Mouse (Mus musculus): Measurements from ENCODE around the gene Tanc1.

Tanc1 gene

DNA sequence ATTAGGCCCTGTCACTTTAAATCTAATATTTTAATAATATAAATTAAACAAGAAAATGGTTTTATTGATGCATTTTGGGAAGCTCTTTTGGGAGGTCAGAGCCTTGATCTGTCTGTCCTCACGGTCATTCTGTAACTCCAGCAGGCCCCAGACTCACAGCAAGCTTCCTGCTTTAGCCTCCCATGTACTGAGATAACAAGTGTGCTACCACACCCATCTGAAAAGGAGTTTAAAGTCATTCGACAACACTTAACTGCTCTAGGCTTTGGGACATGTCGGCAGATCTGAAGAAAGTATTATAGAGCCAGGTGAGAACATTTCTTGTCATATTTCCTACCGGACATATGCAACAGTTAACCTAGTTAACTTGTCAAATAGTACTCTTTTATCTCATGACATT lies 69.3 kb downstream of the Tanc1 start:
- no peak for DNase-seq (ENCODE audit: low spot score)

DNA sequence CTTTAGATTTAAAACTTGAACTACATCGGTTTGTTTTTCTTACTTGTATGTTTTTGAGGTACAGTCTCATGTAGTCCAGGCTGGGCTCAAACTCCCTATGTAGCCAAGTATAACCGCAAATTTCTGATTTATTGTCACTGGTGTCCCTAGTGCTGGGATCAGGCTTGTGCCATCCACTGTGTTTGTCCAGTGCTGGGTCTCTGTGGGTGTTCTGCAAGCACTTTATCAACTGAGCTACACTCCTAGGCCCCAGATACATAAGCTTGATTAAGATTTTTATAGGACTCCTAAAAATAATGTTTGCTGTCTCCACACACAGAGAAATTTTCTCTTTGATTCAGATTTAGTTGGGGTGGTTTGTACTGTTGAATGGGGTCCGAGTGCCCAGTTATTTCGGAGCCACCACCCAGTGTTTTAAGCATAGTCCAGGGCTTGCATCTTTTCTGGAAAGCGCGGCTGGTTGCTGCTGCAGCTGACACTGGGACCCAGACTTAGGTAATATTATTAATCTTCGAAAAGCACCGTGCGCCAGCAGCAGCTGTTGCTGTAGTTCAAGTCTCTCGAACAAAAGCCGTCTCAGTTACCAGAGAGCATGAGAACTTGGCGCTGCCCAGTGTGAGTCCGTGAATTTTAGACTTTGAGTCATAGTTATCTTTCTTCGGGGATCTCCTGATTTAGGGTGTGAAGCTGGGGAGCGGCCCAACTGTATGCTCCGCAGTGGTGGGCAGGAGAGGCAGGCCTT lies 73.2 kb downstream of the Tanc1 start:
- DNase-seq (ENCODE audit: low spot score) = no peak

DNA sequence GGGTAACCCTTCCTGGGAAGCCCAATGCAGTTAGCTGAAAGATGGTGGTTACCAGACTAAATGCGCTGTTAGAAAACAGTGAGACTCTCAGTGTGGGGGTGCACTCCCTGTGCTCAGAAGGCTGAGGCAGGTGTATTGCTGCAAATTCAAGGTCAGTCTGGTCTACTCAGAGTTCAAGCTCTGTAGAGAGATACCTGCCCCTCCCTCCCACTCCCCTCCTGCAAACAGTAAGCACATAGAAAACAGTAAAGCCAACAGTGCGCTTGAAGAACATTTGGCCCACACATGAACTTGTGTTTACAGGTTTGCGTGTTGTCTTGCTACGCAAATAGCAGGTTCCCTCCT lies 73.7 kb downstream of the Tanc1 start:
- no peak for DNase-seq (ENCODE audit: low spot score)

DNA sequence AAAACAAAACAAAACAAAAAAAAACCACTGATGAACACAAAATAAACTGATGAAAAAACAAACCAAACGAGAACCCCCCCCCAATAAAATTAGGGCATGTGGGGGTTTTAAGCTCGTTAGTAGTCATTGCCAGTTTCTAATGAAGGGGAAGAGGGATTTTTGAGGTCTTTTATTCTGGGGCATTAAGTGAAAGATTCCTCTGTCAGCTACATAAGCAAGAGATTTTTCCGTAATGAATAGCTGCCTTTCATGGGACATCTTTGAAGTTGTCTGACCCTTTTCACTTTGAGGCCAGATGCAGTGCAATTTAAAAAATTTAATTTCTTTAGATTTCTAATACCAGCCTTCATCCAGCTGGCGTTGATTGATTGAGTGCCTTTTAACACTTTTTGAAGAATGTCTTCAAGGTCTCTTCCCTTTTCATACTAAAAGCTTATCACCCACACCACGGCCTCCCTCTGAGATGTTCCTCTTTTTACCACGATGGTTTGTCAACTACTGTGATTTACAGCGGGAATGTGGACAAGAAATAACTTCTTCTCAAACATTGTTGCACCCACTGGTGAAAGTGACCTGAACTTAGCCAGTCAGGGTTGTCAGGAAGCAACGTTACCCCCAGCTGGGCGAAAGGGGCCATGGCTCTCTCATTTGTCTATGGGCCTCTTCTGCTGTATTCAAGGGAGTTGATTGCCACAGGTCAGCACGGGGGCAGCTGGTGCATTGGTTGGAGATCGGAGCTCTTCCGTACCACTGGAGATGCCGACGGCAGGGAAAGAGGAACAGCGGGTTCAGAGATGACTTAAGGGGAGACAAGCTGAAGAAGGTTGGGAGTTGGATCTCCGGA lies 76.6 kb downstream of the Tanc1 start:
- DNase-seq (ENCODE audit: low spot score) = no peak

DNA sequence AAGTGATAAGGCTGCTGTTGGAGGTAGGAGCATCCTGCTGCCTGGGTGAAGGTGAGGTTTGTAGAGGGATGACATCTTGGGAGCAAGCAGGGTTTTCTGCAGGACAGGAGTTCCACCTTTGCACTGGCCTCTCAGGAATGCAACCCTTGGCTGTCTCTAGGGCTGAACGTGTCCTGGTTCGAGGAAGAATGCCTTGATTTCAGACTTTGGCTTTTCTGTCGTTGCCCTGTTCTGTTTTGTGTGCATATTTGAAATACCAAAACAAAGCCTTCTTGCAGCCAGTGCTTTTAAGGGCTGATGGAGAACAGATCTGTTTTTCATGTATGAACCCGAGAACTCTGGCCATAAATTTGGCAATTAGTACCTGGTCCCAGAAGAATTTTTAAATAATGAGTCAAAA lies 79.3 kb downstream of the Tanc1 start:
- no peak for DNase-seq (ENCODE audit: low spot score)

DNA sequence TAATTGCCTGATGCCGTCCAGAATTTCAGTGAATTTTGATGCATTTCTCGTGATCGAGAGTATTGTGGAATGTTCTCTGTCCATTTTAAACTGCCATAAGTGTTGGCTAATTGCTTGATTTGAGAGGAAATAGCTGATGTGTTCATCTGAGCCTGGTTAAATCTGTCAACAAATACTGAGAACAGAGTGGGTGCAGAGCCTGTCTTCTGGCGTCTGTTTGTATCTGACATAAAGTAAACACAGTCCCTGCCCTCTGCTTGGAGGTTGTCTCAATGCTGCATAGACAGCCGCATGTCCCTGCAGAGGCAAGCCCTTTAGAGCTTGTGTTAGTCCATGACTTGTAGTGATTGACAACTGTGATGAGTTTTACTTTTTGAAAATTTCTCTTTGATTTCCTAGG lies 81.6 kb downstream of the Tanc1 start:
- no peak for DNase-seq (ENCODE audit: low spot score)

DNA sequence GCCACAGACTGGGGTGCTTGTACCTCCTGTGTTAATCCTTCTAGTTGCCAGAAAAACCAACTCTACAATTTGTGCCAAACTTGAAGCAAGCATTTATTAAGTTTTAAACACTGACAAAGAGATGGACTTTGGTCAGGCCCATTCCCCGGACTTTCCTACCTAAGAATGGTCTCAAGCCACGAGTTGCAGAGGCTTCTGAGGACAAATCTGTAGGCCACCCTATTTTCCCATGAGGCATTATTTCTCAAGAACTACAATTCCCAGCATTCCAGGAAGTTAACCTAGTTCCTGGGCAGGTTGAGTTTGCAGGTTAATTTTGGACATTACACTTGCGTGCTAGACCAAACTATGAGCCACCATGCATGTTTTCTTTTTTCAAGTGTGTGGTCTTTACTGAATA lies 85.3 kb downstream of the Tanc1 start:
- no peak for DNase-seq (ENCODE audit: low spot score)

DNA sequence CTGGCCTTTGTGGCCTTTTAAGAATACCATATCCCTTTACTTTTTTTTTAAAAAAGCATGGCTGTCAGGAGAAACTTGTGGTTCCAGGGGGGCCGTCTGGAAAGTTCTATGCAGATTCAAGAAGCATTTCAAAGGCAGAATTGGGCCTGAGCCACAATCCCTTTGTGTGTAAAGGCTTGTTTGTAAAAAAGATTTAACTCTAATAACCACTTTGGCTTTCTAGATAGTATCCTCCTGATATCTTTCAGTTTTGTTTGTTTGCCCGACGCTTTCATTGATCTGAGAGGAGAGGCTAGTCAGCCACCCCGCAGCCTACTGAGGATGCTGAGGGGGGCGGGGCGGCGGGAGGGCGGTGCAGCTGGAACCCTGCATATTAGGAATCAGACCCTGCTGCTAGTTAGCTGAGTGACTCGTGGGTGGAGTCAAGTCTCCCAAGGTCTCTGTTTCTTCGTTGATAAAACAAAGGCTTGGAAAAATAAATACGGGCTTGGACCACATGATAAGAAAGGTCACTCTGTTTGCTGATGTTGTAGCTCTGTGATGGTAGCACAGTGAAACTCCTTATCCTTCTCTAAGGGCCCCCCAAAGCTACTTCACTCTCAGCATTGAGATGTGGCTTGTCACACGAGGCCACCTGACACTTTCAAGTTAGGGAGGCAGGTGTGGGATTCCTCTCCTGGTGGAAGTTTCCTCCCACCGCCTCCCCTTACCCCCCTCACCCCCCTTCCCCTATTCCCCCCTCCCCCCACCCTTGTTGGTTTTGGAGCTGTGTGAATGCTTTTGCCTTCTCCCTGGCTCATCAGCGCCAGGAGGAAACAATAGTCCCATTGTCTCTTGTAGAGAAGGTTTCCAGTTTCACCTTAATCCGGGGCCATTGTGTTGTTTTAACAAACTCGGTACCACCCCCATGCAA lies 86.1 kb downstream of the Tanc1 start:
- peak; percentile 45 for DNase-seq (ENCODE audit: low spot score)

DNA sequence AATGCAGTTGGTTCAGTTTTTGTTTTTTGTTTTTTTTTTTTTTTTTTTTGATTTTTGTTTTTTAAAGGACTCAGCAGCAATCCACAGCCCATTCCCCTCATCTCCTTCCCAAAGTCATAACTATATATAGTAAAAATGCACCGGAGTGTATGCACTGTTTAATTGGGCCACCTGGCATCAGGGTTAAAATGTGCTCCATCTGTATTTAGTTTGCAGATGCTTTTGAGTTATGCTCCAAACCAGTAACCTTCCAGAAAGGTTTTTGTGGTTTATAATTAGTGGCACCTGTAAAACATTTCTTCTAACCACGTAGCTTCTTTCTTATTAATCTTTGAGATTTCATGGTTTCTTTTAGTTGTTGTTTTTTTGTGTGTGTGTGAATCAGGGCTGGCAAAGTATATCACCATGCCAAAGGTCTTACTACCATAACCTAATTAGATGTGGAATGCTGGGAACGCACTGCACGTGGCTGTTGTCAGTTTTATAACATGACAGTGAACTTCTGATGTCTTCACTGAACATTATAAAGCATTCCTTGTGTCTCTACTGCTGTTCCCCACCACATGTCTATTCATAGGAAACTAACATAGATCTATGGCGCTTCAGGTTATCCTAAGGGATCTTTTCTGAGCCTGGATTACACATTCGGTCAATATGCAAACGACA lies 86.9 kb downstream of the Tanc1 start:
- DNase-seq (ENCODE audit: low spot score) = no peak

DNA sequence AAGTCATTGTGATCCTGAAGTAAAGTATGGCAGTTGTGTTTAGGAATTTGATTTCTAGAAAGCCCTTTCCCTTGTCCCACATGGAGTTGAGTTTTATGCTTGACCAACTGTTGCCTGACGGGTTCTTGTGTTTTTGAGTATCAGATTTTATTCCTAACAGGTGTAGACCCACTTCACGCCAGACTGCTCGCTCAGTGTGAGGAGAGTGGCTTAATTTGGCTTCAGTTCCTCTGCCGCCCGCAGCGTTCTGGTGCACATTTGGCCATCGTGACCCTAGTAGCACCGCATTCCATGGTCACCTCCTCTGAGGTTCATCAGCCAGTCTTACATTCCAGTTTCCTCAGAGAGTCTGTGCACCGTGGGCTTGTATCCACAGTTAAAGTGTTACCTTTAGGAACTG lies 88.1 kb downstream of the Tanc1 start:
- no peak for DNase-seq (ENCODE audit: low spot score)

DNA sequence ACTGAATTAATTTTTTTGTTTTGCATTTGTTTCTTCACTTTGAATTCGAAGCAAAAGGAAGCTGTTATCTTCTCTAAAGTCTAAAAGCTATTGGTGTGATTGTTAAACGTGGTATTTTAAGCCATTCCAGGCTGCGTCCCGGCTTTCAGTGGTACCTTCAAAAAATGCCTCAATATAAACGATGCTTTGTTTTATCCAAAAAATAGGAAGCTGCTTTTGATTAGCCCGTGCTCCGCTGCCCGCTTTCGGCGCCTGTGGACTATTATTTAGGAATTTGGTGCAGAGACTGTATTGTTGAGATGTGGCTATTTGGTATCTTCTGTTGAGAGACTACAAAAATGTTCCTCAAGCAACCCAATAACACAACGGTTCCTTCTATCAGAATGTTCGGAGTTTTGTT lies 93.4 kb downstream of the Tanc1 start:
- DNase-seq (ENCODE audit: low spot score) = no peak

DNA sequence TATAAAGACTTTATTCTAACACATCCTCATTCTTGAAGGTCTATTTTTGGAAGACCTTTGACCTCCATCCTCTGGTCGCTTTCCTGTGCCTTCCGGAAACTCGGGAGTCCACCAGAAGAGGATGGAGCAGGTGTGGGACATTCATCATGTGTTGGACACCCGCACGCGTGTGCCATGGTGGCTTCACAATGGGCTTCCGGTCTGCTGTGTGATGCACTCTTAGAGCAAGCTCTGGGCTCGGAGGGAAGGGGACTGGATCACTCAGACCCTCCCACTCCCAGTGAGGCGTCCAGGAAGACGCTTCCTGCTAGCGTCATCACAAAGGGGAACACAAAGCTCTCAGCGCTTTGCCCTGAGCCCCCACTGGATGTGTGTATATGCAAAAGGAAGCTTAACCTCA lies 95.0 kb downstream of the Tanc1 start:
- DNase-seq (ENCODE audit: low spot score) = no peak

DNA sequence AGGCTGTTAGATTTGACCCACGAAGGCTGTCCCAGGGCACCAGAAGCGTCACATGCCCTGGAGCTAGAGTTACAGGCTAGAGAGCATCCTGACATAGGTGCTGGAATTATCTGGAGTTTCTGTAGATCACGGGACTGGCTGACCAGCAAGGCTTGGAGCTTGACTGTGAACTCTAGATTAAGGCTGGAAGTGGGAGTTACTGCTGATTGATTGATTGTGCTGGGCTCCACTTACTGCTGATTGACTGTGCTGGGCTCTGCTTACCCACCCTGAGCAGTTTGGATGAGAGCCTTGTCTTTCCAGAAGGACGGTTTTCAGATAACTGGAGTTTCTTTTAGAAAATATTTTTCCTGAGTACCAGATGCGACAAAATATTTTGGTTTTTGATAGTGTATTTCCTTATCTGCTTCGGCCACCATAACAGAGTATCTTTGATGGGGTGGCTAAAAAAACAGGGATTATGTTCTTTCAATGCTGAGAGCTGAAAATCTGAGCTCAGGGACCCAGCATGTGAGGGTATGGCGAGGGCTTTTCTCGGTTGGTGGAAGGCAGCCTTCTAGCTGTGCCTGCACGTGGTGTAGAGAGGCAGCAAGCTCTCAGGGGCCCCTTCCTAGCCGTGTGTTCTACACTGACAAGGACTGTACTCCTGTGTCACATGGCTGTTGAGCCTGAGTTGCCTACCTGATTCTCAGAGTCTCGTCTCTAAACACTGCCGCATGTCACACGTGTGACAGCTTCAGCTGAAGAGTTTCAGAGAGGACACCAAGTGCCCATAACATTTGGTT lies 96.3 kb downstream of the Tanc1 start:
- DNase-seq (ENCODE audit: low spot score) = no peak

DNA sequence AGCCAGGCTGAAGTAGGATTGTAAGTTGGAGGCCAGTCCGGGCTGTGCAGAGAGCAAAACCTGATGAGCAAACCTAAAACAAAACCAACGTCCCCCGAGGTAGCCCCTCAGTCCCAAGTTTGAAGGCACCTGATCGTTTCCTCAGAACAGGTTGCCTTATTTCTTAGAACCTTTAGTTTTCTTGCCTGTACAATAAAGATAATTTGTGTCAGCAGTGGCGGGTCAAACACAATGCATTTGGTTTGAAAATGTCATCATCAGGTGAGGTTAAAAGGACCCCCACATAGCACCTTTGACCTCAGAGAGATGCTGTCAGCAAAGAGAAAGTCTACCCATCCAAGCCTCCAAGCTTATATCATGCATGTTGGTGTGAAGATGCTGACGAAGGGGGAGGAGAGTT lies 98.9 kb downstream of the Tanc1 start:
- no peak for DNase-seq (ENCODE audit: low spot score)

DNA sequence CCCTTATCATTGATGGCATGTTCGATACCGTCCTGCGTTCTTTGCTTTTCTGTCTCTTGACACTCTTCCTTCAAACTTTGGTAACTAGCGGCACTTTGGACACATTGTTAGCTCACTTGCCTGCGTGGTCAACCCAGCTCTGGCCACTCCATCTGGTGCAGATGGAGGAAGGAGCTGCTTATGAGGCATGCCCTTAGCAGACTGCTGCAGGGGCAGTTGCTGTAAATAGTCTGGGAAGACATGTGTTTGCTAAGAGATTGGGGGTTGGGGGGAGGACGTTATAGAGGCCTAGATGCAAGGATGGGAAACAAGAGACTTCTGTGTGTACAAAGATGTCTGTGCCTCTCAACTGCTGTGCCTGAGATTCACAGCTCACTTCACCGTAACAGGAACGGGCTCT lies 100.2 kb downstream of the Tanc1 start:
- no peak for DNase-seq (ENCODE audit: low spot score)

DNA sequence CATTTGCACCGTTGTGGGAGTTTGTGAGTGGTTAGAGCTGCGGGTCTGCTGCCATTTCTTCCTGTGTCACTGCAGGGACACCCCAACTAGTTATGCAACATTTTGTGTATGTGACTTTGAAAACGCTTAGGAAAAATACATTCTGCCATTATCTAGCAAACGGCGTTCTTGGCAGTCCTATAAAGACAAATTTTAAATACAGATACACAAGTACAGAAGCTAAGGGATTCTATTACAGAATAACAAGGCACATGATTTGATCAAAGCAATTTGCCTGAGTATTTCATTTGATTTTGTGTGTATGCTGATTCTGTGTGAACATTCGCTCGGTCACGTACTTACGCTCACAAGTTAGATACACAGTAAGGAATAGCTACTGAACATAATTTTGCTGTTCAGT lies 100.6 kb downstream of the Tanc1 start:
- no peak for DNase-seq (ENCODE audit: low spot score)

DNA sequence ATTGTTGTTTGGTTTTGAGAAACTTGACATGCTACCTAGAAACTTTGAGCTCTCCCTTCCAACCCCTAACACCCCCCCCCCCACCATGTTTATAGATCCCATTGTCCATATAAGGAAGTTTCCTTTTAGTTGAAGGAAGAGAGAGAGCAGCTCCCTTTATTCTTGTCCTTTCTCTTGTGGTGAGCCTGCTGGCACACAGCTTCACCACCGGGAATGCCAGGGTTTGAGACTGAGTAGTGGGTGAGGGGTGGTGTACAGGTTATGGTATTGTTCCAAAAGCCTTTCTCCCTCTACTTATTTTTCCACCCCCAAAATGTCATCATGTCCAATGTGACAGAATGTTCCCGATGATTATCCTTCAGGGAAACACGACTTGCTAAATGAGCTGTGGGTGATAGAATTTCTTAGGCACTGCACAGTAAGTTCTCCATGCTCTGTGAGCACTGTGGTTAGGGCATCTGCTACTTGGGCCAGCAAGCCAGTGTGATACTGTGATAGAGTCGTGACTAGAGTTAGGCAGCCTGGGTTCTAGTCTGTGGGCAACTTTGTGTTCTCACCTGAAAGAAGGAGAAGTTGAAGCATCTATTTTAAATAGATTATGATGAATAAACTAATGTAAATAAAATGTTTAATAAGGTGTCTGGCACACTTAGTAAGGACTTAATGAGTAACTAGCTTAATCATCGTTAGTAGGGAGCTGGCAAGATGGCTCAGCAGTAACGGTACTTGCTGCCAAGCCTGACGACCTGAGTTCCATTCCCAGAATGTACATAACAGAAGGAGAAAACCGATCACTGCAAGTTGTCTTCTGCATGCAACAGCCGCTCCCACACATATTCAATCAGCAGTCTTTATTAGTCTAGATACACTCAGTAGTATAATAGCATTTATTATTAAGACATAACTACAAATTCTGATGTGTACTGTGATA lies 102.0 kb downstream of the Tanc1 start:
- DNase-seq (ENCODE audit: low spot score) = no peak

DNA sequence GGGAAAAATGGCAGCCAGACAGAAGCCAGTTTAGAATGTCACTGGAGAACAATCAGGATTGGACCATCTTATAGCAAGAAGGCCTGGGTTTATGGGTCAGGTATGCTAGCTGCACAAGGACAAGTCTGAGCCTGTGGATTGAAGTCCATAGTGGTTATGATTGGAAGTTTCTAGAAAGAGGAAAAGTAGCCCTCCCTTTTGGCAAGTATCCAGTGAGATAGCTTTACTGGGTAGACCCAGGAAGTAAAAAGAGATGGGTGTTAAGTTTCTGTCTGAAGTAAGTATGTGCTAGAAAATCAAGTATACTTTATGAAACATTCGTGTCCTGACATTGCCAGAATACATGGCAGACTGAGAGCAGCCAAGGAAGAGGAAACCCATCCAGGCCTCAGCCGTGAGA lies 103.2 kb downstream of the Tanc1 start:
- no peak for DNase-seq (ENCODE audit: low spot score)

DNA sequence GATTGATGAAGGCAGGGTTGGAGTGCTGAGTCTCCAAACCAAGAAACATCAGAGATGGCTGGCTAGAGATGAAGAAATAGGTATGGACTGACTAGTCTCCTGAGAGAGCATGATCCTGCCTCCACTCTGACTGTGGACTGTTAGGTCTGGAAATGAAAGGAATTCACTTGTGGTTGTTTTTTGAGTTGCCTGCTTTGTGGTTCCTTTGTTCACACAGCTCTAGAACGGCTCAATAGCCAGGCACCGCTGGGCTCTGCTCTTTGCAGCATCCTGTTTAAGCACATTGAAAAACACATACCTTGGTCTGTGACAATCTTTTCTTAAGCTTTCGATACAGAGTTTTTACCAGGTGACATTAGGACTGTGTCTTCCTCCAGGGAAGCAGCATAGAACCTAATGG lies 104.6 kb downstream of the Tanc1 start:
- DNase-seq (ENCODE audit: low spot score) = no peak

DNA sequence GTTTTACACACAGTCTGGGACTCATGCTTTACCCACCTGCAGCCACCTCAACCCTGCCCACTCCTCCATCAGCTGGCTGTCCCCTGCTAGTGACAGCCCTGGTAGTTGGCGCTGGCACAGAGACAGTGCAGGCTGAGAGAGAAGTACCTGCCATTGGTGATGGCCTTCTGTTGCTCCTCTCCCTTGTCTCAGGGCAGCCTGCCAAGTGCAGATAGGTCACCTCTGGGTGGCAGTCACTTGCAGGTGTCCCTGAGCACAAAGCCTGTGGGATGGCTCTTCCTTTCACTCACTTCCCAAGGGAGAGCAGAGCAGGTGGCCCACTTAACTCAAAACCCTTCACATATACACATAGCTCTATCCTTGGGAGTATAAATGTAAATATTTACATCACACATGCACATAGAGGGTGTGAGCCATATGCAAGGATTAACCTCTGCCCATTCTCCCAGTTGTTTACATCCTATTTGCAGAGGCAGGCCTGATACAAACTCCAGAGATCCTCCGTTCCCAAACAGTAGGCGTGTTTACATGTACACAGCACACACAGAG lies 106.0 kb downstream of the Tanc1 start:
- DNase-seq (ENCODE audit: low spot score) = no peak

Data from testis, postnatal 14 days (tissue).